Mouse (Mus musculus) left cerebral cortex, adult 18-20 months (tissue): ENCODE results near the gene Plekhg1. TPM values are rescaled to one million over a fixed set of nuclear protein-coding genes. Genes with fewer than 3 reads are reported as not detected.

Experiments used
- DNase-seq, 2 experiments: peaks; one replicate each; pipeline ENCODE4 v3.0.0; 2021 to 2022; ENCODE audit warnings: low spot score in 2 of 2, mixed read lengths in 1 of 2
- total RNA-seq, 2 experiments: library from RNA; stranded (reverse); gene quantifications; 2 replicates each; pipeline ENCODE4 v1.2.3; 2021

Plekhg1 gene
- total RNA-seq, 2 experiments from 2014 or later: 7.2 to 8.6 TPM

- DNase-seq: no peak
Observed at GRCm38 (mm10) chr10:3823826-3824225, 83.7 kb downstream of the Plekhg1 start.

- no peak for DNase-seq
Observed at GRCm38 (mm10) chr10:3826043-3826442, 85.9 kb downstream of the Plekhg1 start.

GRCm38 (mm10) chr10:3827368-3827767 is 87.2 kb downstream of the Plekhg1 start:
- DNase-seq: no peak

- DNase-seq: no peak
Observed at GRCm38 (mm10) chr10:3829472-3829871, 89.3 kb downstream of the Plekhg1 start.

- no peak for DNase-seq
Observed at GRCm38 (mm10) chr10:3830618-3831017, 90.5 kb downstream of the Plekhg1 start.

- DNase-seq: no peak
Observed at GRCm38 (mm10) chr10:3831597-3832351, 91.6 kb downstream of the Plekhg1 start.

GRCm38 (mm10) chr10:3834060-3834459 is 93.9 kb downstream of the Plekhg1 start:
- DNase-seq: no peak

GRCm38 (mm10) chr10:3834678-3835077 is 94.5 kb downstream of the Plekhg1 start:
- no peak for DNase-seq

- no peak for DNase-seq
Observed at GRCm38 (mm10) chr10:3835616-3836015, 95.5 kb downstream of the Plekhg1 start.

GRCm38 (mm10) chr10:3839748-3840432 is 99.7 kb downstream of the Plekhg1 start:
- DNase-seq: no peak

- DNase-seq: no peak
Observed at GRCm38 (mm10) chr10:3844430-3844829, 104.3 kb downstream of the Plekhg1 start.

GRCm38 (mm10) chr10:3847021-3847420 is 106.9 kb downstream of the Plekhg1 start:
- DNase-seq: no peak

- no peak for DNase-seq
Observed at GRCm38 (mm10) chr10:3851461-3851860, 111.3 kb downstream of the Plekhg1 start.

- DNase-seq: no peak
Observed at GRCm38 (mm10) chr10:3852733-3853132, 112.6 kb downstream of the Plekhg1 start.

GRCm38 (mm10) chr10:3857912-3858311 is 117.7 kb downstream of the Plekhg1 start:
- no peak for DNase-seq

GRCm38 (mm10) chr10:3858437-3858836 is 118.3 kb downstream of the Plekhg1 start:
- no peak for DNase-seq

GRCm38 (mm10) chr10:3858961-3859714 is 119.0 kb downstream of the Plekhg1 start:
- DNase-seq: no peak

- DNase-seq: no peak
Observed at GRCm38 (mm10) chr10:3863411-3864195, 123.4 kb downstream of the Plekhg1 start.

GRCm38 (mm10) chr10:3864196-3864540 is 124.0 kb downstream of the Plekhg1 start:
- DNase-seq: no peak

- no peak for DNase-seq
Observed at GRCm38 (mm10) chr10:3867298-3867697, 127.1 kb downstream of the Plekhg1 start.

GRCm38 (mm10) chr10:3870828-3871227 is 130.7 kb downstream of the Plekhg1 start:
- no peak for DNase-seq
